Mouse (Mus musculus) thymus, adult 2 months (tissue): ENCODE results near the gene Phkg1. TPM values are rescaled to one million over a fixed set of nuclear protein-coding genes. Genes with fewer than 3 reads are reported as not detected.
"Not testable (repeated sequence)": the region's sequence is repeated elsewhere in the genome, so short reads cannot be mapped to it uniquely, and the experiment has no call there.

Experiments
- DNase-seq: peaks from one replicate; pipeline ENCODE4 v3.0.0; 2021
- H3K27ac ChIP-seq: fragments of 200-500 bp; 2 replicates; pipeline ENCODE4 v1.5.1; 2012; ENCODE audit warnings: low read length, control low read depth; ENCODE audit not compliant: control insufficient read depth, insufficient read depth
- H3K27me3 ChIP-seq: fragments of 200-500 bp; 2 replicates; pipeline ENCODE4 v1.6.1; 2012; ENCODE audit warnings: mild to moderate bottlenecking, low read length, moderate library complexity, mixed read lengths; ENCODE audit not compliant: control insufficient read depth, insufficient read depth
- H3K36me3 ChIP-seq: fragments of 200-500 bp; 2 replicates; pipeline ENCODE4 v1.6.1; 2012; ENCODE audit warnings: mild to moderate bottlenecking, low read length, moderate library complexity; ENCODE audit not compliant: control insufficient read depth, insufficient read depth
- H3K4me1 ChIP-seq: fragments of 200-500 bp; replicated peaks from 2 replicates; pipeline ENCODE4 v1.6.1; 2012; ENCODE audit warnings: low read length; ENCODE audit not compliant: control insufficient read depth, insufficient read depth
- H3K4me3 ChIP-seq: fragments of 200-500 bp; 2 replicates; pipeline ENCODE4 v1.5.1; 2012; ENCODE audit warnings: mild to moderate bottlenecking, low read length, control low read depth, moderate library complexity; ENCODE audit not compliant: control insufficient read depth, insufficient read depth
- CTCF ChIP-seq: fragments of 200-500 bp; IDR thresholded peaks from 2 replicates; pipeline ENCODE4 v1.5.1; 2012; ENCODE audit warnings: mild to moderate bottlenecking, control low read depth, low read length, moderate library complexity, borderline replicate concordance; ENCODE audit not compliant: control insufficient read depth, poor library complexity, insufficient read depth; ENCODE audit errors: extremely low read depth
- POLR2A ChIP-seq: fragments of 200-500 bp; IDR thresholded peaks from 2 replicates; pipeline ENCODE4 v1.6.1; 2012; ENCODE audit warnings: mild to moderate bottlenecking, low read length, control low read depth, moderate library complexity; ENCODE audit not compliant: control insufficient read depth, poor library complexity, insufficient read depth; ENCODE audit errors: extremely low read depth
- WGBS: fragments of 180-500 bp; shearing (Covaris S2); methylation state at CpG from one replicate; pipeline ENCODE4 v1.1.7; 2018; 5-methylcytosine and 5-hydroxymethylcytosine counted together
- polyA plus RNA-seq: library from polyadenylated mRNA; depleted of rRNA; stranded (reverse); fragments of >200 nt; gene quantifications from 2 replicates; pipeline ENCODE4 v1.2.3, GENCODE M21; 2012

The Phkg1 gene
- polyA plus RNA-seq, 1 experiment: 3.6 TPM

GRCm38 (mm10) chr5:129918752-129919151, 20.4 kb upstream of the Phkg1 start:
- no peaks in the 10 kb centered on the region for H3K36me3 ChIP-seq
- no peak overlapping the region for H3K4me3 ChIP-seq
- H3K27ac ChIP-seq: no peak overlapping the region
- no peaks in the 10 kb centered on the region for H3K4me1 ChIP-seq
- TF ChIP-seq CTCF (no peak), POLR2A (no peak)
- no peaks in the 10 kb centered on the region for H3K27me3 ChIP-seq
- WGBS: 90% methylated on average over 9 of the region's 9 CpGs
- no peak for DNase-seq

GRCm38 (mm10) chr5:129918065-129918651, 19.8 kb upstream of the Phkg1 start:
- 96% methylated on average over 24 of the region's 24 CpGs for WGBS
- no peaks in the 10 kb centered on the region for H3K36me3 ChIP-seq
- DNase-seq: no peak
- H3K27me3 ChIP-seq: no peaks in the 10 kb centered on the region
- H3K4me3 ChIP-seq: no peak overlapping the region
- H3K4me1 ChIP-seq: no peaks in the 10 kb centered on the region
- TF ChIP-seq POLR2A (no peak), CTCF (no peak)
- H3K27ac ChIP-seq: no peak overlapping the region

GRCm38 (mm10) chr5:129915491-129915890, 17.1 kb upstream of the Phkg1 start:
- H3K4me1 ChIP-seq, H3K27me3 ChIP-seq, H3K27ac ChIP-seq, H3K36me3 ChIP-seq, H3K4me3 ChIP-seq, DNase-seq: not testable (repeated sequence)
- 82% methylated on average over 11 of the region's 11 CpGs for WGBS

- H3K27ac ChIP-seq: no peak overlapping the region
- H3K36me3 ChIP-seq: no peaks in the 10 kb centered on the region
- no peaks in the 10 kb centered on the region for H3K27me3 ChIP-seq
- TF ChIP-seq POLR2A (no peak), CTCF (peak; percentile 83; the same call in 1 of the 2 replicates)
- peak; percentile 18 for DNase-seq
- H3K4me3 ChIP-seq: no peak overlapping the region
- peaks cover 4% of the 10 kb centered on the region; the same call in 1 of the 2 replicates for H3K4me1 ChIP-seq
- WGBS: 41% methylated on average over 2 of the region's 2 CpGs
Measured at GRCm38 (mm10) chr5:129914024-129914423, 15.7 kb upstream of the Phkg1 start.

- H3K4me3 ChIP-seq: no peak overlapping the region
- TF ChIP-seq POLR2A (no peak), CTCF (no peak)
- H3K4me1 ChIP-seq: peaks cover 8% of the 10 kb centered on the region; the same call in 1 of the 2 replicates
- no peaks in the 10 kb centered on the region for H3K36me3 ChIP-seq
- DNase-seq: no peak
- H3K27ac ChIP-seq: no peak overlapping the region
- WGBS: 74% methylated on average over 7 of the region's 7 CpGs
- H3K27me3 ChIP-seq: no peaks in the 10 kb centered on the region
Measured at GRCm38 (mm10) chr5:129909591-129909990, 11.2 kb upstream of the Phkg1 start.

- Histone ChIP-seq H3K4me1 (peaks cover 8% of the 10 kb centered on the region; the same call in 1 of the 2 replicates), H3K27me3 (no peaks in the 10 kb centered on the region), H3K4me3 (no peak overlapping the region), H3K27ac (no peak overlapping the region), H3K36me3 (no peaks in the 10 kb centered on the region)
- WGBS: 82% methylated on average over 9 of the region's 9 CpGs
- no peak for TF ChIP-seq POLR2A
- no peak for TF ChIP-seq CTCF
- no peak for DNase-seq
Measured at GRCm38 (mm10) chr5:129909147-129909546, 10.8 kb upstream of the Phkg1 start.

- Histone ChIP-seq H3K27ac (no peak within 1 kb of the TSS), H3K36me3 (no peaks in the 10 kb centered on the region), H3K4me1 (peaks cover 8% of the 10 kb centered on the region; the same call in 1 of the 2 replicates), H3K4me3 (peak within 1 kb of the TSS; percentile 97), H3K27me3 (no peaks in the 10 kb centered on the region)
- peak; percentile 81 for DNase-seq
- TF ChIP-seq CTCF: 0 out of 2 replicates have a peak, but pooled peaks have one; percentile 34
- TF ChIP-seq POLR2A: peak; percentile 51; the same call in 1 of the 2 replicates
- WGBS: under 1% methylated on average over 63 of the region's 63 CpGs
Measured at GRCm38 (mm10) chr5:129908242-129908965, 10.1 kb upstream of the Phkg1 start, which contains the start of gene Nupr1l. Gene Nupr1l, plus strand, starts transcription at chr5:129908540.
